Mouse (Mus musculus) heart, postnatal 0 days (tissue): Measurements from ENCODE around the gene Efna5. TPM values are rescaled to one million over a fixed set of nuclear protein-coding genes. Genes with fewer than 3 reads are reported as not detected.

ENCODE experiments used
- ATAC-seq: fragments of 200-750 bp; cut with Nextera tagmentation; 2 replicates; pipeline ENCODE4 v1.8.0; 2017; ENCODE audit warnings: low read depth, moderate number of reproducible peaks, moderate library complexity; ENCODE audit not compliant: insufficient read depth
- DNase-seq: peaks from one replicate; pipeline ENCODE4 v3.0.0-alpha.2; 2016; ENCODE audit warnings: low spot score
- H3K27ac ChIP-seq: fragments of 300-500 bp; sonication (generic); 2 replicates; pipeline ENCODE4 v1.5.1; 2014; ENCODE audit warnings: low read depth, mild to moderate bottlenecking
- H3K27me3 ChIP-seq: fragments of 300-500 bp; sonication (generic); 2 replicates; pipeline ENCODE4 v1.6.1; 2014; ENCODE audit warnings: low read length, mixed read lengths; ENCODE audit not compliant: control insufficient read depth, insufficient read depth
- H3K36me3 ChIP-seq: fragments of 300-500 bp; sonication (generic); replicated peaks from 2 replicates; pipeline ENCODE4 v1.6.1; 2014; ENCODE audit warnings: low read length, mixed read lengths; ENCODE audit not compliant: control insufficient read depth, insufficient read depth
- H3K4me1 ChIP-seq: fragments of 300-500 bp; sonication (generic); 2 replicates; pipeline ENCODE4 v1.6.1; 2014; ENCODE audit warnings: antibody characterized with exemption; ENCODE audit not compliant: control insufficient read depth, insufficient read depth
- H3K4me2 ChIP-seq: fragments of 300-500 bp; sonication (generic); 2 replicates; pipeline ENCODE4 v1.6.1; 2014; ENCODE audit warnings: low read depth, mild to moderate bottlenecking, low read length, moderate library complexity
- H3K4me3 ChIP-seq: fragments of 300-500 bp; sonication (generic); 2 replicates; pipeline ENCODE4 v1.5.1; 2014; ENCODE audit warnings: low read depth, low read length
- H3K9ac ChIP-seq: fragments of 300-500 bp; sonication (generic); replicated peaks from 2 replicates; pipeline ENCODE4 v1.6.1; 2014; ENCODE audit warnings: low read depth, low read length, mixed read lengths
- H3K9me3 ChIP-seq: fragments of 300-500 bp; sonication (generic); replicated peaks from 2 replicates; pipeline ENCODE4 v1.6.1; 2016; ENCODE audit warnings: low read length; ENCODE audit not compliant: control insufficient read depth
- CTCF ChIP-seq: IDR thresholded peaks from 2 replicates; pipeline ENCODE4 v1.5.1; 2016; ENCODE audit warnings: antibody characterized with exemption, control low read depth, low read depth
- EP300 ChIP-seq: IDR thresholded peaks from 2 replicates; pipeline ENCODE4 v1.6.1; 2016; ENCODE audit warnings: antibody characterized with exemption, low read depth
- WGBS: fragments of 180-500 bp; shearing (Covaris S2); extraction: QIAGEN DNeasy Blood & Tissue Kit; methylation state at CpG from one replicate; pipeline ENCODE4 v1.1.7; 2014; 5-methylcytosine and 5-hydroxymethylcytosine counted together
- polyA plus RNA-seq: library from polyadenylated mRNA; unstranded; fragments of >200 nt; fragmentation: Nextera tagmentation; extraction: Ambion mirVana; gene quantifications from 2 replicates; pipeline ENCODE4 v1.2.1, GENCODE M21; 2015
- total RNA-seq: library from RNA; depleted of rRNA; stranded (reverse); fragments of >200 nt; gene quantifications from 2 replicates; pipeline ENCODE4 v1.2.3, GENCODE M21; 2014; ENCODE audit warnings: low replicate concordance

The Efna5 gene
- total and polyA plus RNA-seq, 2 experiments from 2014 or later, result 3.7 to 16.2 TPM

DNA sequence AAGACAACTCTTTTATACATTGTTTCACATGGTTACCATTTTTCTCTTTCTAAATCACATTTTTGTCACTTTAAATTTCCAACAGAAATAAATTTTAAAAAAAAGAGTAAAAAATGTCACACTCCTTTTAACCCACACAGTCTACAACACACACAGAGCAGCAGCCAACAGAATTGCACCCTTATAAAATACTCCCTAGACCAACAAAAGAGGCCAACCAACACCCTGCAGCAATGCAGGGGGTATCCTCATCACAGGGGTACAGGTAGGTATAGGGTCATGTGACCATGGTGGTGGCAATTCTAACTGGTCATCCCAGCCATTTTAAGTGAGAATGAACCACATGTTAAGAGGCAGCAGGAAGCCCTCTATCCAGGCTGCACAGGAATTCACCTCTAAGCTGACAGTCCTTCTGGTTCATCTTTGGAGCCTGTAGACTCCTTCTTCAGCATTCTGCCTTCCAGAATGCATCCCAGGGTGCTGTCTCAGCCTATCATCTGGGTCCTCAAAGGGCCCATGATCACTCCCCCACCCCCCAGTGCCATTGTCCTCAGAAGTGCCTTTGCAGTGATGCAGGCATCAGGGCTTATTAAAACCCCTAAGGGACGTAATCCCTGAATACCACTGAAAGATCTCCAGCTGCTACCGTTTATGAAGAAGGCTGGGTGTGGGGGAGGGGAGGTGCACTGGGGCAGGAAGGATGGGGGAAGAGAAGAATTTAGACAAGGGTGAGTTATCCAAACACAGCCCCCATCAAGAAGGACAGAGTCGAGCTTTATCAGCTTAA lies 28.1 kb downstream of the Efna5 start:
- Histone ChIP-seq H3K36me3 (no peaks in the 10 kb centered on the region), H3K9me3 (no peaks in the 10 kb centered on the region), H3K9ac (no peak overlapping the region), H3K27ac (no peak overlapping the region), H3K27me3 (no peaks in the 10 kb centered on the region), H3K4me2 (no peak overlapping the region), H3K4me3 (no peak overlapping the region), H3K4me1 (peaks cover 11% of the 10 kb centered on the region)
- 10% methylated on average over 3 of the region's 3 CpGs for WGBS
- ATAC-seq (no peak), DNase-seq (no peak)
- TF ChIP-seq EP300 (no peak), CTCF (no peak)

DNA sequence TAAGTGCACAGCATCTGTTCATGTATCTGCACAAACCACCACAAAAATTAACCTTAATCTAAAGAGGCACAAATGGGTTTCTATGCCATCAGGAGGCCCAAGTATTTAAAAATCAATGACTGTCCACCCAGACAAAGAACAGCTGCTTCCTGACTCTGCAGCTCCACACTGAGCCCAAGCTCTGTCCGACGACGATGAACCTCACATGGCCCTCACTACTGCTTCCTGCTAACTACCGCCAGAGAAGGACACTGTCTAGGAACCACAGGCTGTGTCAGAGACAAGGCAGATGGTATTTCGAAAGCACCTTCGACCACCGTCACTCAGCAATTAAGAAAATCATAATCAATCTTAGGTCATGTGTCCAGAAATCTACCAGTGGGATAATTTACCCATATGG lies 29.8 kb downstream of the Efna5 start:
- 27% methylated on average over 7 of the region's 7 CpGs for WGBS

DNA sequence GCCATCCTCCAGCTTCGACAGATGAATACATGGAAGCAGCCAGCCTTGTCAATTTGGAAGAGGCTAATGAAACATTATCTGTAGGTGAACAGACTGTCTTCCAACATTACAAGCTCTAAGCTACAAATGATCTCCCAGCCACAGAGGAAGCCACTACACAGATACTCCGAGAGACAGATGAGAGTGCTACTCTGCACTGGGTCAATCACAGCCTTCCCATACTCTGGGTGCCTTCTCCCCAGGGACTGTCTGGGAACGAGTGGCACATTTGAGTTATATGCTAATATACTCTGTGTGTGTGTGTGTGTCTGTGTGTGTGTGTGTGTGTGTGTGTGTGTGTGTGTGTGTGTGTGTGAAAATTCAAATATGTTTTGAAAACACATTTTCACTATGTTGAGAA lies 30.5 kb downstream of the Efna5 start:
- no peaks in the 10 kb centered on the region for H3K27me3 ChIP-seq
- no peak overlapping the region for H3K4me3 ChIP-seq
- no peak for TF ChIP-seq CTCF
- no peak for TF ChIP-seq EP300
- H3K27ac ChIP-seq, result no peak overlapping the region
- H3K9ac ChIP-seq, result no peak overlapping the region
- DNase-seq (no peak), ATAC-seq (no peak)
- WGBS, result 66% methylated on average over 3 of the region's 3 CpGs
- H3K36me3 ChIP-seq, result no peaks in the 10 kb centered on the region
- peaks cover 11% of the 10 kb centered on the region for H3K4me1 ChIP-seq
- no peak overlapping the region for H3K4me2 ChIP-seq
- H3K9me3 ChIP-seq, result no peaks in the 10 kb centered on the region

More for the DNA sequence above, 29.8 kb downstream of the Efna5 start:
- TF ChIP-seq EP300 (no peak), CTCF (no peak)
- H3K4me2 ChIP-seq, result no peak overlapping the region
- no peaks in the 10 kb centered on the region for H3K27me3 ChIP-seq
- peaks cover 11% of the 10 kb centered on the region for H3K4me1 ChIP-seq
- H3K4me3 ChIP-seq, result no peak overlapping the region
- no peaks in the 10 kb centered on the region for H3K9me3 ChIP-seq
- ATAC-seq (peak; percentile 68), DNase-seq (peak; percentile 53)
- no peaks in the 10 kb centered on the region for H3K36me3 ChIP-seq
- 0 out of 2 replicates have a peak overlapping the region, but pooled peaks have one; percentile 26 for H3K27ac ChIP-seq
- H3K9ac ChIP-seq, result no peak overlapping the region

DNA sequence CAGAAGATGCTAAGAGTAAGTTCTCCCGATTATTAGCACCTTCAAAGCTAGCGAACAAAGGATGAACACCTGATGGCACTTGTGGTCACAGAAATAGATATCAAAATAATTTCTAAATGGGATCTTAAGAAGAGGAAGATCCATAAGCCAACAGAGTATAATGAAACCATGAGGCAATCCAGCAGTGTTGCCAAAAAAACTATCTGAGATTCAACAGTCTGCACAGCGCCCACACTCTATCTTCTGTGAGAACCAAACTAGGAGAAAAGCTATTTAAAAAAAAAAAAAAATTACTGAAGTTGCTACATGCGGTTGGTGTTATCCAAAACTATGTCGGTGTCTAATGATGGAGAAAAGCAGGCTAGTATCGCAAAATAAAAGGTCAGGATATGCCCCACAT lies 31.4 kb downstream of the Efna5 start:
- 80% methylated on average over 6 of the region's 6 CpGs for WGBS
- H3K9ac ChIP-seq, result no peak overlapping the region
- H3K27me3 ChIP-seq, result no peaks in the 10 kb centered on the region
- TF ChIP-seq CTCF (no peak), EP300 (no peak)
- H3K36me3 ChIP-seq, result no peaks in the 10 kb centered on the region
- H3K27ac ChIP-seq, result no peak overlapping the region
- no peak overlapping the region for H3K4me2 ChIP-seq
- H3K4me3 ChIP-seq, result no peak overlapping the region
- peaks cover 11% of the 10 kb centered on the region for H3K4me1 ChIP-seq
- H3K9me3 ChIP-seq, result no peaks in the 10 kb centered on the region
- ATAC-seq, result no peak
- no peak for DNase-seq

DNA sequence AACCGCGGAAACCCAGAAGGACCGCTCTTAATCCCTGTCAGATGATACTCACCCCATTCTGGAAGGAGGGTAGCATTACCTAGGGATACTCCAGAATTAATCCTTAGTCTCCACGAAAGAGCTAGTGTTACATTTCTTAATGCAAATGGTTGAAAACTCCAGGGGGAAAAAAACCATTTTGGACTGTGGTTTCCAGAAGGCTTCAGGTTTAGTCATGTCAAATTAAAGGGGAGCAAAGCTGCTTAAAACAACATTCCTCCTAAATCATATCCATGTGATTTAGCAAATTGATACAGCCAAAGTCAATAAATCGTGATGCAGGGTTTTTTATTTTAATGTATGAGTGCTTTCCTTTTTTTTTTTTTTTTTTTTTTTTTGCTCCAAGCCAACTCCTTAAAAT lies 35.5 kb downstream of the Efna5 start:
- Histone ChIP-seq H3K36me3 (no peaks in the 10 kb centered on the region), H3K9ac (no peak overlapping the region), H3K27ac (no peak overlapping the region), H3K27me3 (no peaks in the 10 kb centered on the region), H3K4me2 (no peak overlapping the region), H3K9me3 (no peaks in the 10 kb centered on the region), H3K4me3 (no peak overlapping the region), H3K4me1 (no peaks in the 10 kb centered on the region)
- ATAC-seq (no peak), DNase-seq (no peak)
- WGBS, result 72% methylated on average over 5 of the region's 5 CpGs
- TF ChIP-seq CTCF (no peak), EP300 (no peak)

DNA sequence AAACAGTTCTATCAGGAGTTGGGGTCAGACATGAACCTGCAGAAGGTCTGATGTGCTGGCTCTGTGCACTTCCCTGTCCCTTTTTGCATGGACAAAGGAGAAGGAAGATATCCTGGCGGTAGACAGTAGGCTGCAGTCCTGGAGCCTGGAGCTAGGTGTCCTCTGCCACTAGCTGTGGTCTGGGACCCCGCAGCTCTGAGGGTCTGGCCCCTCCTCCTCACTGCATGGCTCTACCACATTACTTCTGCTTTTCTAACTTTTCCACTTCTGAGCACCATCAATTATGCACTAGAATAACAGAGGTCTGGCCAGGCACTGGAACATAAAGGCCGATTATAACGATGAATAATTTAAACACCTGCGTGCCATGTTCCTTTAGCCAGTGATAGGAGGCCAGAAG lies 36.8 kb downstream of the Efna5 start:
- DNase-seq (no peak), ATAC-seq (no peak)
- no peaks in the 10 kb centered on the region for H3K27me3 ChIP-seq
- no peak overlapping the region for H3K4me2 ChIP-seq
- no peaks in the 10 kb centered on the region for H3K9me3 ChIP-seq
- H3K4me3 ChIP-seq, result no peak overlapping the region
- 72% methylated on average over 5 of the region's 5 CpGs for WGBS
- no peaks in the 10 kb centered on the region for H3K36me3 ChIP-seq
- H3K9ac ChIP-seq, result no peak overlapping the region
- TF ChIP-seq EP300 (no peak), CTCF (no peak)
- H3K4me1 ChIP-seq, result no peaks in the 10 kb centered on the region
- no peak overlapping the region for H3K27ac ChIP-seq
